Mouse (Mus musculus): ENCODE data around the gene Tmem183a.

The Tmem183a gene

DNA sequence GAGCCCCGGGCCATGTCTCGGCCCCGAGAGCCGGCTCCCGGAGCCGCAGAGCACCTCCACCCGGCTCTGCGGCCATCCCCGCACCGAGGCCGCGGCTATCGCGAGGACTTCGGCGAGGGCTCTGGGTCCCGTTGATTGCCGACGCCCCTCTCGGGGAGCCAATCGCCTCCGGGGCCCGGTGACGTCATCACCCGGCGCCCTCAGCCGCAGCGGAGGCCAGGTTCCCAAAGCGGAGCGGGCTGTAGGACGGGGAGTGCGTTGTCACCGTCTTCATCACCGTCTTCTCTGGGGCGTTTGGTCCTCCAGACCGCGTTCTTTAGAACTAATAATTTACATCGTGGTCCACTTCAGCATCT lies at the start of gene Tmem183a:
Gene Tmem183a (minus strand): TSS at position 123 of the 356 bp plus-strand sequence.
- DNase-seq: peak; percentile 96

DNA sequence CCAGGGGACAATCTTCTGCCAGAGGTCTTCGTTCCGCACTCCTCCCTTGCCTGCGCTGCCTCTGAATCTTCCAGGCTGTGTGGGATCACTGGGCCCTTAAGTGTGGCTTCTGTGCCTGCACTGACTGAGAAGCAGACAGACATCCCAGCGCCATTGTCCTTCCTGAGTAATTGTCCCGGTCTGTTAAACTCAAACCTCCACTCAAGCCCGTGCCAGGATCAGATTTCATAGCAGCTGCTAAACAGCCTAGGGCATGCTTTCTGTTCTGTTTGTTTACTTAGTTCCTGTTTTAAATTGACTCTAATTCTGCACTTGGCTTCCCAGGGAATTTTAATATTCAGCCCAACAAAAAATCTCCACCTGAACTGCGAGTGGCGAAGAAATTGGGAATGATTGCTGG lies 46.3 kb upstream of the Tmem183a start:
- DNase-seq: no peak

GRCm38 (mm10) chr1:134406414-134406771 lies 44.6 kb upstream of the Tmem183a start:
- no peak for DNase-seq

- peak; percentile 75 for DNase-seq
Measured at GRCm38 (mm10) chr1:134405509-134406413, 44.0 kb upstream of the Tmem183a start, which contains the start of gene Cyb5r1. Gene Cyb5r1, plus strand, starts transcription at chr1:134405559.

GRCm38 (mm10) chr1:134399735-134400134 lies 38.0 kb upstream of the Tmem183a start:
- DNase-seq: no peak

- DNase-seq: no peak
Measured at GRCm38 (mm10) chr1:134398210-134398609, 36.4 kb upstream of the Tmem183a start.

DNA sequence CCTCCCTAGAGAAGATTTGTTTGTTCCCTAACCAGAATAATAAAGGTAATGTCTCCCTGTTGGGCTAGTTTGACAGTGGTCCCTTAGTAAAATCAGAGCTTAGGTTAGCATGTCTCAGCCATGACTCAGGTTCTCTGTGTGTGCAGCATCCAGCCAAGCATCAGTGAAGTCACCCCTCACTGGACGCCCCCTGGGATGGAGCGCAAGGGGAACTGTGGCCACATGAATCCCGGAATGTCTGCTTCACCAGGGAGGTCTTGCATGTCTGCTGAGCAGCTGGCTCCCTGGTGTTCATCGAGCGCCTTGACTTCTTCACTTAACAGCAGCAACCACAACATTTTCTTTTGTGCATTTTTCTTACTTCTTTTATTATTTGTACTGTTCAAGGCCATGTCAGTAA lies 32.0 kb upstream of the Tmem183a start:
- DNase-seq: no peak

GRCm38 (mm10) chr1:134385666-134386065 lies 23.9 kb upstream of the Tmem183a start, which contains the start of gene 4933406M09Rik:
Gene 4933406M09Rik, plus strand, starts transcription at chr1:134385940.
- no peak for DNase-seq

DNA sequence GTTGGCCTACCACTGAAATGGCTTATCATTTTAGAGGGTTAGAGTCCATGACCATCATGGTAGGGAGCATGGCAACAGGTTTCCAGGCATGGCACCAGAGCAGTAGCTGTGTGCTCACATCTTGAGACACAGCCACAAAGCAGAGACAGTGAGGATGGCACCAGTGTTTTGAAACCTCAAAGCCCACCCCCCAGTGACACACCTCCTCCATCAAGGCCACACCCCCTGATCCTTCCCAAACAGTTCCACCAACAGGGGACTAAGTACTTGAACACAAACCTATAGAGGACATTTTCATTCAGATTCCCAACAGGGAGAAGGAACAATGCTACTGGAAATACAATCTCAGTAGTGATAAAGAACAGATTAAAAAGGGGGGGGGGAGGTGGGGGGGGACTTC lies 23.4 kb upstream of the Tmem183a start:
- no peak for DNase-seq

DNA sequence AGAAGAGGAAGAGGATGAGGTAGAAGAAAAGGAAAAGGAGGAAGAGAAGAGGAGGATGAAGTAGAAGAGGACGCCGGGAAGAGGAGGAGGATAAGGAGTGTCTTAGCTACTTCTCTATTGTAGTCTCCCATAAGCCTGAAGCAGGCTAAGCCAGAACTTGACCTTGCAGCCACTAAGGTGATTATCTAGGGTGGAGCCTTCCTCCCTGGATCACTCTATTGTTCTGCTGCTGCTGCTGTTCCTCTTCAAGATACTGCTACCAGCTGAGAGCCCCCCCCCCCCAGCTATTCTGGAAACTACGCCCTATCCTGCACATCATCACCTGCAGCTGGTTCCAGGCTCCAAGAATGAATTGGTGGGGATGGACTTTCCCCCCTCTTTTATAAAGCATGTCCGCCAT lies 22.8 kb upstream of the Tmem183a start:
- DNase-seq: no peak

- DNase-seq: no peak
Measured at GRCm38 (mm10) chr1:134381795-134382625, 20.2 kb upstream of the Tmem183a start.

GRCm38 (mm10) chr1:134381051-134381450 lies 19.3 kb upstream of the Tmem183a start:
- no peak for DNase-seq

GRCm38 (mm10) chr1:134374124-134374523 lies 12.3 kb upstream of the Tmem183a start:
- DNase-seq: no peak

DNA sequence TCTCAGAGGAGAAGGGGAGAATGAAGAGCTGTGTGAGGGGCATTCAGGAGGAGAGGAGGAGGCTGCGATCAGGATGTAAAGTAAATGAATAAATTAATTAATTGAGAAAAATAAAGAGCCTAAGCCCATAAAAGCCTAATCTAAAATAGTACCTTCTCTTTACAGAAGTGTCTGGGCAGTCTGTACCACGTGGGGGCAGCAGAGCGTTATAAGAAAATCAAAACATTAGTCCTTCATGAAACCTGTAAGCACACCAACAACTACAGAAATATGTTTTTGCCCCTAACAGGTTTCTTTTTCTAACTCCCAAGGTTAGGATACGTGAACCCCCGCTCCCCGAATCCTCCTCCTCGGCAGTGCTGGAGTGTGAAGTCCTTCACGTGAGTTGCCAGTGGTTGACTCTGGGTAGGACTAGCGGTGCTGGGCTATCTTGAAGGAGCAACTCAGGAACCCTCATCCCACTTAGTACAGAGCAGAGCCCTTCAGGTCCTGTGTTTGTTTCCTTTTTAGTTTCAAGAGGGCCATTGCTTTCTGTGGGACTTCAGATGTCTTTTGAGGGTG lies 7.1 kb upstream of the Tmem183a start:
- DNase-seq: no peak

DNA sequence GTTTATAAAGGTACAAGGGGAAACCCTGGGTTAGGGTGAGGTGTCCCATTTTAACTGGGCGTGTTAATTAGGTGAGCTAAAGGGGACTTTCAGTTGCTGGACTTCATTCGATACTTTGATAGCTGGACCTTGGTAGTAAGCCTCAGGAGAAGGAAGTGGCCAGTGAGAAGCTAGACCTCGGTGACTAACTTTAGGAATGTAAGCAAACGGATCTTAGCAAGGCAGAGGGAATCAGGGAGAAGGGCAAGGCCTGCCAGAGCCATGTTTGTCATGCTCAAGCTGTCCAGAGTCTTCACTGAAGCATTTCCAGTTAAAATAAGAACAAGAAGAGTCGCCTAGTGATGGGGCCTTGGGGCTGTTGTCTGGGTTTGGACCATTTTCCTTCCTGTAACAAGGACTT lies 3.7 kb upstream of the Tmem183a start:
- DNase-seq: no peak

- DNase-seq: no peak
Measured at GRCm38 (mm10) chr1:134363194-134363593, 1.4 kb upstream of the Tmem183a start.

DNA sequence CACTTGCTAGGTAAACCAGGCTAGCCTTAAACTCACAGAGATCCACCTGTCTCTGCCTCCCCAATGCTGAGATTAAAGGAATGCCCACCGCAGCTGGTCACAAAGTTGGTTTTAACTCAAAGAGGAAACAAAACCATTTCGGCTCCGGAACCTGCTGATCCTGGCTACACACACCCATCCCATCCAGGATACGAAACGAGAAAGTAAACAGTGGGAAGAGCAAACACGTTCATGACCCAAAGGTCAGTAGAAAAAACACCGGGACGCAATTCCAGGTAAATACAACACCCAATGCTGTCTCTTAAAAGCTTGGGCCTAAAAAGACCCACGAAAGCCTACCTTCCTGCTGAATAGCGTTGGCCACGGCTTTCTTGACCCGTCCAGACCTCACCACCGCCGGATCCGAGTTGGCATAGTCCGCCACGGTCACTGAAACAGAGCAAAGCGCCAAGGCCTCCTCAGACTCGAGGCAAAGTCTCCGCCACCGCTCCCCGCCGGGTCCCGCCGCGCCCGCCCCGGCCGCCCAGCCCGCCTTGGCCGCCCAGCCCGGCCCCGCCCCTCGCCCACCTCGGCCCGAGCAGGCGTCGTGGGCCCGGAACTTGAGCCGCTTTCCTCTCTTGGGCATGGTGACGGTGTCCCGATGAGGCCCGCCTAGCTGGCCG lies 453 bp downstream of the Tmem183a start:
- DNase-seq: no peak

- DNase-seq: peak; percentile 39
Measured at GRCm38 (mm10) chr1:134360656-134361055, 1.1 kb downstream of the Tmem183a start.

DNA sequence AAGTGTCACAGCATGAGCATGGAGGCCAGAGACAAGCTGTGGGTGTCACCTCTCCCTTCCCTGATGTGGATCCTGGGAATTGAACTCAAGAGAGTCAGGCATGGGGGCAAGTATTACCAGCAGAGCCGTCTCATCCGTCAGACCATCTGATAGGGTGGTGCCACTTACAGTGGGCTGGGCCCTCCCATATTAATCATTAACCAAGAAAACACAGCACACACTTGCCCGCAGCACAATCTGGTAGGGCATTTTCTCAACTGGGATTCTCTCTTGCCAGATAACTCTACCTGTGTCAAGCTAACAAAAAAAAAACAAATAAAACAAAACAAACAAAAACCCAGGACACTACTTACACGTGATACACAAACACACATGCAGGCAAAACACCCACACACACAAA lies 4.3 kb downstream of the Tmem183a start:
- no peak for DNase-seq

GRCm38 (mm10) chr1:134353326-134353725 lies 8.5 kb downstream of the Tmem183a start:
- DNase-seq: no peak

DNA sequence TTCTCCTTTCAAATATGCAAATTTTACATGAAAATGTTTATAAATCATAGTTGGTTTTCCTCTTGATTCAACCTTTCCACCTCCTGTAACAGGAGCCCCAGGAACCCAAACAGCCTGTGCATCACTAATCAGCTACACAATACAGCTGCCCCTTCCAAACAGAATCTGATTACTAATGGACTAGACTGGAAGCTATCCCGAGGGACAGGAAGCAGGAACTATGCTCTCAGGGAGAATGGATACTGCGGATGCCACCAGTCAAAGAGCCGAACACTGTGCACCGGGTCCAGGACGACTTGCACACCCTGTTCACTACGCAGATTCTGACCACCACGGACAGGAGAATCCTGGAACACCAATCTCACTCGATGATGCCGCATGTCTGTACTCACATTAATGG lies 14.0 kb downstream of the Tmem183a start:
- no peak for DNase-seq

DNA sequence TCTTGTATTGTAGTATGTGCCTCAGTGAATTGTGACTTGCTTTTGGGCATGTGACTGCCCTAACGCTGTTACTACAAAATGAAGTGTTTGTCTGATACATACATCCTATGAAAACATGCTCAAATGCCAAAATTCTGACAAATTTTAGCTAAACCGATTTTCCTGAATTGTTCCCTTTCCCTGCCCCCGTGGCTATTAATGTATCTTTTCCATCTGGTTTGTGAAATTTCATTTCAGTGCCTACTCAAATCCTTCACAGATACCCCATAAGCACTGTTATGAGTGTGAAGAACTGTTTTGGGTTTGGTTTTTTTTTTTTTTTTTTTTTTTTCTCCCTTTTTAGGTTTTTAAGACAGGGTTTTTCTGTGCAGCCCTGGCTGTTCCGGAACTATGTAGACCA lies 16.7 kb downstream of the Tmem183a start:
- no peak for DNase-seq
